23 mouse cellular contexts compared by ENCODE assay signal in the genomic region with DNA sequence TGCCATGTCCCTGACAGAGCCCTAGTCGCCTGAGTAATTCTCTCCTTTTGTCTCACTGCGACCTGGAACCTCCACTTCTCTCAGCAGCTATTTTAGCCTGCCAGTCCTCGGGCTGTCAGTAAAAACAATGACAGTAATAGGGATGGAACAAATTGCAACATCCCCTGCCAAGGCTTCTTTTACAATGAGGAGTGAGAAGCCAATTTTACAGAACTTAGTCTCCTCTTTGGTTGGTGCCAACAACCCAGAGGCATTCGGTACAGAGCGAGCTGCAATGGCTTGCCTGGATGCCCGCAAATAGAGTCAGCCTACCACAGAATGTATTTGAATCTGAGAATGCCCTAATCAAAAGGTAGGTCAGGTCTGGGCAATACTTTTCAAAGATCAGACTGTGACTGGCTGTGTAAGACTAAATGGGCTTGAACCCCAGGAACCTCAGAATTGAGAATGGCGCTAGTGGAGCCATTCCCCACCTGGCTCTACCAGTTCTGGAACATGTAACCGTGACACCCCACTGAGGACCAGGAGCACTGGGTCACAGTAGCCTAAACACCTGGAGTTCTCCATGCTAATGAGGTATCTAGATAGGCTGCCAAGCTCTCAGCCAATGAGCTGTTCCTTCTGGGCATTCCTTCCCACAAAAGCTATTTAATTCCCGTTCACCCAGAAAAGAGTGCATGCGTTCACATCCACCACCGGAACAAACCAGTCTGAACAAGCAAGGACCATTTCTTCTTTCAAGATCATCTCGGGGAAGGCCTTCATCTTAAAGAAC.
DNase-seq lines count a peak whose midpoint lies in the region; ATAC-seq and TF ChIP-seq lines count a peak whose summit lies in the region.
"Had no signal": no experiment of that assay in that cellular context is flagged by ENCODE, and none has a peak within 500 bp of the region (broad histone marks: within the 10 kb centered on the region; RNA-seq: fewer than 3 reads in every experiment).

No protein-coding gene starts in this region.

- H3K4me2 ChIP-seq in forebrain, postnatal 0 days (ENCODE audit: low read depth): no peak overlapping the region
- H3K4me2 ChIP-seq in forebrain, embryonic 13.5 days: no peak overlapping the region
- H3K4me2 ChIP-seq: embryonic facial prominence, embryonic 15.5 days; hindbrain, embryonic 13.5 days; limb, embryonic 15.5 days; liver, embryonic 15.5 days; midbrain, embryonic 13.5 days; neural tube, embryonic 15.5 days had no signal

- no peak overlapping the region for H3K4me3 ChIP-seq in forebrain, postnatal 0 days (ENCODE audit: low read depth, low read length)
- H3K4me3 ChIP-seq in forebrain, embryonic 13.5 days: no peak overlapping the region
- H3K4me3 ChIP-seq: embryonic facial prominence, embryonic 15.5 days; forebrain, embryonic 10.5 days; heart, embryonic 10.5 days; hindbrain, embryonic 13.5 days; limb, embryonic 15.5 days; liver, embryonic 15.5 days; midbrain, embryonic 13.5 days; neural tube, embryonic 15.5 days had no signal

- no peaks in the 10 kb centered on the region for H3K36me3 ChIP-seq in forebrain, postnatal 0 days (ENCODE audit: insufficient read depth)
- H3K36me3 ChIP-seq in forebrain, embryonic 13.5 days (ENCODE audit: poor library complexity, severe bottlenecking): no peaks in the 10 kb centered on the region
- H3K36me3 ChIP-seq: embryonic facial prominence, embryonic 15.5 days; forebrain, embryonic 10.5 days; heart, embryonic 10.5 days; hindbrain, embryonic 13.5 days; limb, embryonic 15.5 days; liver, embryonic 15.5 days; midbrain, embryonic 13.5 days; neural tube, embryonic 15.5 days had no signal

- TF ChIP-seq CTCF in forebrain, postnatal 0 days (IDR thresholded peaks at IDR 0.05; ENCODE audit: low read depth): no peak

- WGBS in forebrain, postnatal 0 days: 56% methylated on average over 12 of the region's 12 CpGs
- 73% methylated on average over 12 of the region's 12 CpGs for whole genome bisulfite sequencing in forebrain, embryonic 13.5 days

- H3K27ac ChIP-seq in forebrain, postnatal 0 days (ENCODE audit: low read depth, low read length): no peak overlapping the region
- no peak overlapping the region for H3K27ac ChIP-seq in forebrain, embryonic 13.5 days
- H3K27ac ChIP-seq: embryonic facial prominence, embryonic 15.5 days; forebrain, embryonic 10.5 days; heart, embryonic 10.5 days; hindbrain, embryonic 13.5 days; limb, embryonic 15.5 days; liver, embryonic 15.5 days; midbrain, embryonic 13.5 days; neural tube, embryonic 15.5 days; stomach, postnatal 0 days had no signal

- H3K27me3 ChIP-seq in forebrain, postnatal 0 days (ENCODE audit: insufficient read depth, low read length): no peaks in the 10 kb centered on the region
- no peaks in the 10 kb centered on the region for H3K27me3 ChIP-seq in forebrain, embryonic 13.5 days
- H3K27me3 ChIP-seq: embryonic facial prominence, embryonic 15.5 days; limb, embryonic 15.5 days; liver, embryonic 15.5 days; midbrain, embryonic 13.5 days; neural tube, embryonic 15.5 days had no signal

- H3K9ac ChIP-seq in forebrain, postnatal 0 days: no peak overlapping the region
- no peak overlapping the region for H3K9ac ChIP-seq in forebrain, embryonic 13.5 days
- H3K9ac ChIP-seq: embryonic facial prominence, embryonic 15.5 days; hindbrain, embryonic 13.5 days; limb, embryonic 15.5 days; liver, embryonic 15.5 days; midbrain, embryonic 13.5 days; neural tube, embryonic 15.5 days had no signal

- no peaks in the 10 kb centered on the region for H3K9me3 ChIP-seq in forebrain, postnatal 0 days (ENCODE audit: low read length)
- H3K9me3 ChIP-seq in forebrain, embryonic 13.5 days (replicated peaks): no peaks in the 10 kb centered on the region; the same call in 1 of the 2 replicates
- H3K9me3 ChIP-seq: embryonic facial prominence, embryonic 15.5 days; forebrain, embryonic 10.5 days; limb, embryonic 15.5 days; liver, embryonic 15.5 days; neural tube, embryonic 15.5 days had no signal

- H3K4me1 ChIP-seq in forebrain, postnatal 0 days (ENCODE audit: insufficient read depth): no peaks in the 10 kb centered on the region
- H3K4me1 ChIP-seq in forebrain, embryonic 13.5 days: 0 out of 2 replicates have a peak, but pooled peaks cover 3% of the 10 kb centered on the region
- H3K4me1 ChIP-seq: embryonic facial prominence, embryonic 15.5 days; forebrain, embryonic 10.5 days; heart, embryonic 10.5 days; limb, embryonic 15.5 days; liver, embryonic 15.5 days; midbrain, embryonic 13.5 days had no signal

- DNase-seq in forebrain, postnatal 0 days: peak; percentile 19
- DNase-seq in right cerebral cortex, adult 18-20 months: peak; percentile 14
- no peak for DNase-seq in right cerebral cortex, postnatal 36 days (ENCODE audit: low spot score in 2 of 2)
- peak; percentile 14 to 17 for DNase-seq in layer of hippocampus, adult 8-10 months (ENCODE audit: low spot score in 2 of 2)
- DNase-seq in lung, postnatal 14 days: no peak
- no peak for DNase-seq in c-Kit-positive CD71-positive TER-119-positive erythroid progenitor cells, embryonic 14.5 days (ENCODE audit: low spot score)
- DNase-seq in B cell, adult 2 months: no peak
- DNase-seq: adrenal gland, adult 2 months; cerebellum, adult 9-11 months; gastrocnemius, postnatal 25 days; heart, postnatal 10 days; right cerebral cortex, postnatal 4 days; thymus, postnatal 14 days had no signal

- ATAC-seq in forebrain, postnatal 0 days: no peak
- no peak for ATAC-seq in forebrain, embryonic 13.5 days
- ATAC-seq: midbrain, embryonic 13.5 days had no signal

Comparison
In these comparisons a context has a peak if more than half of its experiments do, and no peak if none do; other contexts are left out.
1. DNase-seq: peak in forebrain, postnatal 0 days (single experiment), right cerebral cortex, adult 18-20 months (single experiment) and layer of hippocampus, adult 8-10 months (2 of 2); none in right cerebral cortex, postnatal 36 days (0 of 2), lung, postnatal 14 days (single experiment), c-Kit-positive CD71-positive TER-119-positive erythroid progenitor cells, embryonic 14.5 days (single experiment) and B cell, adult 2 months (0 of 2).